Mouse (Mus musculus) midbrain, embryonic 11.5 days (tissue): ENCODE measurements at regions not wholly inside any gene's neighbourhood (a gene's known extent, or its start where the extent isn't known, plus 50 kb on each side); places are given as distances from the start of the nearest gene placed in this dataset.
"Not testable (repeated sequence)": the region's sequence is repeated elsewhere in the genome, so short reads cannot be mapped to it uniquely, and the experiment has no call there.

ENCODE experiments used
- ATAC-seq: fragments of 200-750 bp; cut with Nextera tagmentation; 2 replicates; pipeline ENCODE4 v1.8.0; 2017; ENCODE audit warnings: moderate TSS enrichment, moderate library complexity; ENCODE audit not compliant: low FRiP score
- DNase-seq: peaks from one replicate; pipeline ENCODE4 v3.0.0; 2015; ENCODE audit warnings: low spot score; ENCODE audit errors: missing footprints
- H3K27ac ChIP-seq: fragments of 300-500 bp; sonication (generic); 2 replicates; pipeline ENCODE4 v1.5.1; 2014; ENCODE audit warnings: low read depth, low read length
- H3K27me3 ChIP-seq: fragments of 300-500 bp; sonication (generic); 2 replicates; pipeline ENCODE4 v1.6.1; 2014; ENCODE audit warnings: mild to moderate bottlenecking, low read length, moderate library complexity, mixed read lengths; ENCODE audit not compliant: control insufficient read depth, insufficient read depth
- H3K36me3 ChIP-seq: fragments of 300-500 bp; sonication (generic); 2 replicates; pipeline ENCODE4 v1.6.1; 2014; ENCODE audit warnings: mild to moderate bottlenecking, low read length, moderate library complexity, mixed read lengths; ENCODE audit not compliant: control insufficient read depth, insufficient read depth
- H3K4me1 ChIP-seq: fragments of 300-500 bp; sonication (generic); 2 replicates; pipeline ENCODE4 v1.6.1; 2014; ENCODE audit warnings: low read length; ENCODE audit not compliant: control insufficient read depth, insufficient read depth
- H3K4me2 ChIP-seq: fragments of 300-500 bp; sonication (generic); 2 replicates; pipeline ENCODE4 v1.6.1; 2014; ENCODE audit warnings: mild to moderate bottlenecking, moderate library complexity
- H3K4me3 ChIP-seq: fragments of 300-500 bp; sonication (generic); 2 replicates; pipeline ENCODE4 v1.5.1; 2014; ENCODE audit warnings: low read depth, low read length
- H3K9ac ChIP-seq: fragments of 300-500 bp; sonication (generic); 2 replicates; pipeline ENCODE4 v1.6.1; 2014; ENCODE audit warnings: low read length
- H3K9me3 ChIP-seq: fragments of 300-500 bp; sonication (generic); 2 replicates; pipeline ENCODE4 v1.6.1; 2016; ENCODE audit warnings: low read length; ENCODE audit not compliant: control insufficient read depth
- WGBS: fragments of 180-500 bp; shearing (Covaris S2); extraction: QIAGEN DNeasy Blood & Tissue Kit; methylation state at CpG from one replicate; pipeline ENCODE4 v1.1.7; 2014; 5-methylcytosine and 5-hydroxymethylcytosine counted together

DNA sequence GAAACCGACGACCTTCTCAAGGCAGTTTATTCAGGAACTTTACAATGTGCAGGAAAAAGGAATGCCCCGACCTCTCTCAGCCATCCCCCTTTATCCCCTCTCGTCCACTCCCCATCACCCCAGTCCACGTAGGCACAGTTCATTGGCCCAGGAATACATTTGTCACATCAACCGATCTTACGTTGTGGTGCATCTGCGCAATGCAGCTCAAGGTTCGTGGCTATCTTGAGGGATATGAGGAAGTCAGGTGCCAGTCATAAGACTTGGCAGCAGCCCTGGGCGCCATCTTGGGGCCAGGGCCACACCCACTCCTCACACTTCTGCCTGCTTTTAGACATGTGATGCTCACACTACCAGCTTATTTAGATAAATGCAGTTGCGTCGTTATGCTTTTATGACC, 106.8 kb upstream of the Arid1b start:
- H3K27me3 ChIP-seq, H3K4me2 ChIP-seq, H3K36me3 ChIP-seq, H3K9ac ChIP-seq, H3K4me1 ChIP-seq, ATAC-seq, H3K4me3 ChIP-seq, H3K27ac ChIP-seq, DNase-seq, H3K9me3 ChIP-seq: not testable (repeated sequence)
- 89% methylated on average over 12 of the region's 12 CpGs for WGBS

DNA sequence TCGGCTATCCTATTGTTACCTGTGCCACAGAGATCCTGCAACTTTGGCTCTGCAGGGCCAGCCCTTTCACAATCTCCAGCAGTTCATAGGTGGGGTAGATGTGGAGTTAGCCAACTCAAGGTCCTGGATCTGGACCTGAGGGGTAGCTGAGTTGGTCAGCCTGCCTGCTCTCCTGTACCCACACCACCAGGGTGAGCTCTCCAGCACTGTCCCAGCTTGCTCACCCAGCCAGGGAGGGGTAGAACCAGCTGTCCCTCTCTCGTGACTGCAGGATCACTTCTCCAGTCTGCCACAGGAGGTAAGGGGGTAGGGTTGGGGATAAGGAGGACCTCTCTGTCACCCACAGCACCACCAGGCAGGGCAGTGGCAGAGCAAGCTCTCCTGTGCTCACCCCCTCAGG, 104.6 kb upstream of the Arid1b start:
- no peak for DNase-seq
- ATAC-seq: no peak
- no peaks in the 10 kb centered on the region for H3K4me1 ChIP-seq
- no peak overlapping the region for H3K4me3 ChIP-seq
- H3K4me2 ChIP-seq: no peak overlapping the region
- H3K9ac ChIP-seq: no peak overlapping the region
- no peaks in the 10 kb centered on the region for H3K27me3 ChIP-seq
- 58% methylated on average over 2 of the region's 2 CpGs for WGBS
- no peaks in the 10 kb centered on the region for H3K9me3 ChIP-seq
- no peaks in the 10 kb centered on the region for H3K36me3 ChIP-seq
- no peak overlapping the region for H3K27ac ChIP-seq

DNA sequence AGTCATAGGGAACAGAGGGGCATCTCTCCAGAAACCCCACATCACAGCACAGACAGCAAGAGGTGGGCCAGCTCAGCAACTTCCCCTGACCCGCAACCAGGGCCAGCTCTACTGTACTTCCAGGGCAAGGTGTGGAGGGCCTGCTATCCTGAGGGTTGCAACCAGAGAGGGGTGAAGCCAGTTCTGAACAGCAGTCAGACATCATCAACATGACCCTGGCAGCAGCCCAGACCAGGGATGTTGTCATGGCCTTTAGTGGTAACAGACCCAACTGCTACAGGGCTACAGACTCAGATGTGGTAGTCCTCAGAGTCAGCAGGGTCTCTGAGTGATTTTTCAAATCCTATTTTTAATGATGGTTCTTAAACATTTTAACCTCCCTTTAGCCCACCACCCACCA, 104.0 kb upstream of the Arid1b start:
- Histone ChIP-seq H3K4me3 (no peak overlapping the region), H3K9me3 (no peaks in the 10 kb centered on the region), H3K4me1 (no peaks in the 10 kb centered on the region), H3K27ac (no peak overlapping the region), H3K4me2 (no peak overlapping the region), H3K9ac (no peak overlapping the region), H3K27me3 (no peaks in the 10 kb centered on the region), H3K36me3 (no peaks in the 10 kb centered on the region)
- no peak for DNase-seq
- ATAC-seq: no peak
- 86% methylated on average over 1 of the region's 1 CpGs for WGBS

DNA sequence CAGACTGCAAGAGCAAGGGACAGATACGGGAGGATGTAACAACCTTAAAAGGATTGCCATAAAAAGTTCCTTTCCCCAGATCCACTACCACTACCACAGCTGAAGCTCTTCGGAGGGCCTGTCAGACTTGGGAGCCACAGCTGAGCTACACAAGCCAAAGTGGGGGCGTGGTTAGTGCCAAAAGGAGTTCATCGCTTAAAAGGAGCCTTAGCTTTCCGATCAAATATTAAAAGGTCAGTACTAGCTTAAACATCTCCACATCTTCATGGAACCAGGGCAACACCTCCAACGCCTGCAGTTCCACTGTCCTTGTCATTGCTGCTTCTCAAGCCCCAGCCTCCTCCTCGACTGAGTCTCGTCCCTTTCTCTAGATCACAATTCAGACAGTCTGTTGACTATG, 102.6 kb upstream of the Arid1b start:
- H3K9me3 ChIP-seq: no peaks in the 10 kb centered on the region
- no peaks in the 10 kb centered on the region for H3K4me1 ChIP-seq
- H3K27me3 ChIP-seq: no peaks in the 10 kb centered on the region
- H3K4me3 ChIP-seq: no peak overlapping the region
- 94% methylated on average over 8 of the region's 8 CpGs for WGBS
- no peak overlapping the region for H3K4me2 ChIP-seq
- H3K36me3 ChIP-seq: no peaks in the 10 kb centered on the region
- ATAC-seq (no peak), DNase-seq (no peak)
- no peak overlapping the region for H3K27ac ChIP-seq
- H3K9ac ChIP-seq: no peak overlapping the region

DNA sequence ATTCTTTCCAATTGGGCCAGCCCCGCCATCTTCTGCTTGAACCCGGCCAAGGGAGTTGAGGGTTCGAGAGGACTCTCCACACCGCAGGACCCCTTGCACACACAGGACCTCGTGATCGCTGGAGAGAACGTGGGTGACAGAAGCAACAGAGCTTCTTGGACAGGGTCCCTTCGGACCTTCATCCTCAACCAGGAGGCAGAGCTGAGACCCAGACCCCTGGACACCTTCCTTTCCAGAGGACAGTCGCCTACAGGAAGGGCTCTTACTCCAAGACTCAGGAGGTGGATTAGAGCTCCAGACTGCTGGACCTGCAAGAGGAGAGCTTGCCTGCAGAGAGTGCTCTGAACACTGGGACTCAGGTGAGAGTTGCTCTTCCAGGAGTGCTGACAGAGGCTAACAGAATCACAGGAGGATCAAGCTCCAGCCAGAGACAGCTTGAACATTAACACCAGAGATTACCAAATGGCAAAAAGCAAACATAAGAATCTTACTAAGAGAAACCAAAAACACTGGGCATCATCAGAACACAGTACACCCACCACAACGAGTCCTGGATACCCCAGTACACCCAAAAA, 99.3 kb upstream of the Arid1b start:
- not testable (repeated sequence) for DNase-seq, H3K27ac ChIP-seq, H3K9ac ChIP-seq, H3K4me3 ChIP-seq, ATAC-seq, H3K4me2 ChIP-seq, H3K36me3 ChIP-seq, H3K27me3 ChIP-seq, H3K9me3 ChIP-seq, H3K4me1 ChIP-seq
- WGBS: 88% methylated on average over 10 of the region's 10 CpGs

DNA sequence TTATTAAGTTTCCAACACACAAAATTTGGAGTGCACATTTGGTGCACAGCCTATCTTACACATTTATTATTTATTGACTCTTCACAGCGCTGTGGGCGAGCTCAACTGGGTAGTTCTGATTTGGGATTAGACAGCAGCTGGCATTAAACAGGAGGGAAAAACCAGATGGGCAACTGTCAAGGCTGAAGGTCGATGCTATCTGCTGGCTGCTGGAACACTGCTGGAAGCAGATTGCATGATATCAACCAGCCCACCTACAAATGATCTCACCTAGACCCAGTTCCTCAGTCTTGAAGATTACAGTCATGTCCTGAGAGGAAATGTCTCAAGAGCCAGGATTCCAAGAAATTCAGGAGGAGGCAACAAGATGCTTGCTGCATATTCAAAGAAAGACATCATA, 91.0 kb upstream of the Arid1b start:
- WGBS: 85% methylated on average over 3 of the region's 3 CpGs
- no peak overlapping the region for H3K4me3 ChIP-seq
- no peaks in the 10 kb centered on the region for H3K27me3 ChIP-seq
- no peaks in the 10 kb centered on the region for H3K9me3 ChIP-seq
- H3K4me2 ChIP-seq: no peak overlapping the region
- no peak overlapping the region for H3K9ac ChIP-seq
- no peaks in the 10 kb centered on the region for H3K36me3 ChIP-seq
- no peak overlapping the region for H3K27ac ChIP-seq
- DNase-seq: no peak
- ATAC-seq: no peak
- peaks cover 4% of the 10 kb centered on the region; the same call in 1 of the 2 replicates for H3K4me1 ChIP-seq

DNA sequence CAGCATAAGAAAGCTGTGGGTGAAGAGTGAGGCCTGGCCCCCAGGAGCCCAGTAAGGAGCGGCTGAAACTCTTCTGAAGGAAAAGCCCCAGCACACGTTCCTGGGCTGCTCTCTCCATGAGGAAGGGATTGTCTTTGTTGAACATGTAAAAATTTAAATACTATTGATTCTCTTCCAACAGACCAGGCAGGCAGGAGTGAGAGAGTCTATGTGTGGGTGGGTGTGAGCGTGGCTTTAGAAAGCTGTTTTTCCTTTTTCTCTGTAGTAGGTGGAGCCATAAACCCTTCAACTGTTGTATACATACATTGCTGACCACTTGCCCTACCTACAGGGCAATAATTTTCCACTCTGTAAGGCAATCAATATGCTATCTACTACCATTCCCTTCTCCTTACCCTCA, 87.6 kb upstream of the Arid1b start:
- H3K9me3 ChIP-seq: no peaks in the 10 kb centered on the region
- H3K9ac ChIP-seq: no peak overlapping the region
- no peak overlapping the region for H3K4me3 ChIP-seq
- H3K4me2 ChIP-seq: peak overlapping the region; percentile 68; the same call in 1 of the 2 replicates
- no peaks in the 10 kb centered on the region for H3K36me3 ChIP-seq
- H3K27me3 ChIP-seq: 0 out of 2 replicates have a peak, but pooled peaks cover 2% of the 10 kb centered on the region
- H3K4me1 ChIP-seq: peaks cover 4% of the 10 kb centered on the region; the same call in 1 of the 2 replicates
- no peak for ATAC-seq
- peak overlapping the region; percentile 45; the same call in 1 of the 2 replicates for H3K27ac ChIP-seq
- DNase-seq: peak; percentile 92
- 29% methylated on average over 3 of the region's 3 CpGs for WGBS

DNA sequence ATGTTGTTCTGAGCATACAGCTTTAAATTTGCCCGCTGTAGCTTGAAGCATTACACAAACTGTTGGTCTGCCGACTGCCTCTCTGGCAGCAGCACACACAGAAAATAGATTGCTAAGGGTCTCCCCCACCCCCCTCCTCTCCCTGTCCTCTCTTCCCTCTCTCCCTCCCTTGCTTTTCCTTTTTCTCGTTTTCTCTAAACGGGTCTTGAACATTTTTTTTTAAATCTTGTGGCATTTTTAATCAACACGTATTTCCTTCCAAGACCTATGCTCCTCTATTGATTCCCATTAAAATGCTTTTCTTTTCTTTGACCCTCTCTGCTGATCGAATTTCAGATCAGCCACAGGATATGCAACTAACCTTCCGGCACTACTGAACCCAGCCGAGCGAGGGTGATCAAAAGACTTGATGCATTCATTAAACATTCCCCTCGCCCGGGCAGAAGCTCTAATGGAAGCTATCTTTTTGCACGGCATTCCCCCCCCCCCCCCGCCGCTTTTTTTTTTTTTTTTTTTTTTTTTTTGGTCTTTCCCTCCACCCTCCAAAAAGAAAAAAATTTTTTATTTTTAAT, 86.9 kb upstream of the Arid1b start:
- H3K4me2 ChIP-seq: peak overlapping the region; percentile 68
- peak overlapping the region; percentile 43 for H3K9ac ChIP-seq
- 0 out of 2 replicates have a peak, but pooled peaks cover 2% of the 10 kb centered on the region for H3K27me3 ChIP-seq
- H3K4me3 ChIP-seq: peak overlapping the region; percentile 34
- H3K9me3 ChIP-seq: no peaks in the 10 kb centered on the region
- ATAC-seq: peak; percentile 76
- H3K4me1 ChIP-seq: peaks cover 4% of the 10 kb centered on the region; the same call in 1 of the 2 replicates
- WGBS: 0% methylated on average over 14 of the region's 14 CpGs
- peak; percentile 97 for DNase-seq
- no peaks in the 10 kb centered on the region for H3K36me3 ChIP-seq
- peak overlapping the region; percentile 96 for H3K27ac ChIP-seq

DNA sequence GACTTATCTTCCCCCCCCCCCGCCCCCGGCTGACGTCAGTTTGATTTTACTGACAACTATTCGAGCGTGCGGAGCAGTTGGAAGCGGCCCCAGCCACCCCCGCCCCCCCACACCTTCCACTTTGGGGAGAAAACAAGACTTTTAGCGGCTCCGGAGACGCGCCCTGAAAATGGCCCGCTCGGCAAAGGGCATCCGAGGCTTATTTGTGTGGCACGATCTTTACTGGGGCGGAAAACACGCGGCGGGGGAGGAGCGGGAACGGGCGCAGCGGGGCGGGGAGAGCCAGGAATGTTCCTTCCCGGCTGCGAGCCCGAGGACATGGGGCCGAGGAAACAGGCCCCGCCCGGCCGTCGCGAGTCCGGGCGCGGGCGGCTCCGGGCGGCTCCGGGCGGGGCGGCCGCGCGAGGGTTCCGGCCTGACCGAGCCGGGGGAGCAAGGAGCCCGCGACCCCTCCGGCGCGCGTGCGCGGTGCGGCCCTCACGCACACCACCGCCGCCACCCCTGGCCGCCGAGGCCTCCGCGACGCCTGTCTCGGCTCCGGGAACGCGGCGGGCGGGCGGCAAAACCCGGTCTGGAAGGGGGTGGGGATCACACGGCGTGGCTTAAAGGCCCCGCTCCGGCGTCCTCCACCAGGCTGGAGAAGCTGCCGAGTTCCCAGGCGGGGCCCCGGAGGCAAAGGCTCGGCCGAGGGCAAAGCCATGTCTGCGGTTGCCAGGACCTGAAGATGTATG, 86.1 kb upstream of the Arid1b start:
- ATAC-seq: peak; percentile 96
- H3K4me1 ChIP-seq: peaks cover 4% of the 10 kb centered on the region; the same call in 1 of the 2 replicates

More for the DNA sequence above, 86.1 kb upstream of the Arid1b start:
- H3K4me3 ChIP-seq: peak overlapping the region; percentile 34
- peak overlapping the region; percentile 96 for H3K27ac ChIP-seq
- 0% methylated on average over 74 of the region's 85 CpGs for WGBS
- H3K4me2 ChIP-seq: peak overlapping the region; percentile 68
- no peaks in the 10 kb centered on the region for H3K36me3 ChIP-seq
- peak; percentile 99 for DNase-seq
- H3K9me3 ChIP-seq: no peaks in the 10 kb centered on the region
- peak overlapping the region; percentile 68 for H3K9ac ChIP-seq
- 0 out of 2 replicates have a peak, but pooled peaks cover 2% of the 10 kb centered on the region for H3K27me3 ChIP-seq
